Mouse (Mus musculus) neural tube, embryonic 10.5 days (tissue): Measurements from ENCODE around the gene Map3k19.

Experiments used
- DNase-seq: peaks from one replicate; pipeline ENCODE4 v3.0.0-alpha.2; 2017; ENCODE audit warnings: low spot score; ENCODE audit errors: extremely low spot score

The Map3k19 gene

GRCm38 (mm10) chr1:127854486-127855222 is at the start of gene Map3k19:
Map3k19 (minus strand) TSS chr1:127855031.
- no peak for DNase-seq

GRCm38 (mm10) chr1:127899401-127899800 is 44.6 kb upstream of the Map3k19 start:
- DNase-seq, result no peak

- no peak for DNase-seq
These were observed 14.4 kb upstream of the Map3k19 start for GRCm38 (mm10) chr1:127869276-127869675.

GRCm38 (mm10) chr1:127868300-127869261 is 13.8 kb upstream of the Map3k19 start, which contains the start of gene Rab3gap1:
Rab3gap1 (plus strand) TSS chr1:127868773.
- peak; percentile 87 for DNase-seq

- no peak for DNase-seq
These were observed 9.0 kb upstream of the Map3k19 start for GRCm38 (mm10) chr1:127863806-127864205.

DNA sequence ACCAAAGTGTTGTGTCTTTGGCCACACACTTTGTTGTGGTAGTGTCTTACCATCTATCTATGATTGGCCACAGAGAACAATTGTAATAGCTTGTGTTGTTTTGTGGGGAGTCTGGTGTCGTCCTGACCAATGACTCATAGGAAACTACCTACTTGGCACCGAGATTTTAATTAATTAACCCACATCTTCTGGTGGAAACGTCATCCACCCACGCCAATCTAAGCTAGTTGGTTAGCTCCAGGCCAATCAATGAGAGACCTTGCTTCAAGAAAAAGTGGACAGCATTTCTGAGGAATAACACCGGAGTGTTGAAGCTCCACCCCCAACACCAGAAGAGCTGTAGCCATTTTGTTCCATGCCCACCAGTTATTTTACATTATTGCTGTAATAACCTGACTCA is 7.1 kb upstream of the Map3k19 start:
- no peak for DNase-seq

DNA sequence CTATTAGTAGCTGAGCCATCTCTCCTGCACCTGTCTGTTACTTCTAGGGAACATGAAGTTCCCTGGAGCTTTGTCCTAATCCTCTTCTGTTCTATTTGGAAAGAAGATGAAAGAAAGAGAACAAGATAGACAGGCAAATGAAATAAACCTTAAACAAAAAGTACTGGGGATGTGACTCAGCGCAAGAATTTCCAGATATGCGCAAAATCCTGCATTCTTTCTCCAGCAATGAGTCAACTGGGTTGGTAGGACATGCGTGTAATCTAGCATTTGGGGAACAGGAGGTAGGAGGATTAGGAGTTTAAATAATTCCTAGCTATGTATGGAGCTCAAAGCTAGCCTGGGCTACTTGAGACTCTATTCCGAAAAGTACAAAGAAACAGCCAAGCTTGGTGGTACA is 5.7 kb upstream of the Map3k19 start:
- no peak for DNase-seq

DNA sequence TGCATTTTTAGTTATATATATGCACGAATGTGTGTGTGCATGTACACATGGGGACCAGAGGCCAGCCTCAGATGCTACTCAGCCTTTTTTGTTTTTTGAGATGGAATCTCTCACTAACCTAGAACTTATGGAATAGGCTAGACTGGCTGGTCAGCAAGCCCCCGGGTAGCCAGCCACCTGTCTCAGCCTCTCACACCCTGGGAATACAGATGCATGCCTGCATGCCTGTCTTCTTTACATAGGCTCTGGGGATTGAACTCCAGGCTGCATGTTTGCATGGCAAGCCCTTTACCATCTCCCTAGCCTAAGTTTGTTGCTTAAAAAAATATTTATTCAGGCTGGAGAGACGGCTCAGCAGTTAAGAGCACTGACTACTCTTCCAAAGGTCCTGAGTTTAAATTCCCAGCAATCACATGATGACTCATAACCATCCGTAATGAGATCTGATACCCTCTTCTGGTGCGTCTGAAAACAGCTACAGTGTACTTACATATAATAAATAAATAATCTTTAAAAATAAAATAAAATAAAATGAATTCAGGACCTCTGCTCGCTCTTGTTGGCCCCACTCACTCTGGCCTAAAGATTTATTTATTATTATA is 5.1 kb upstream of the Map3k19 start:
- DNase-seq, result no peak

DNA sequence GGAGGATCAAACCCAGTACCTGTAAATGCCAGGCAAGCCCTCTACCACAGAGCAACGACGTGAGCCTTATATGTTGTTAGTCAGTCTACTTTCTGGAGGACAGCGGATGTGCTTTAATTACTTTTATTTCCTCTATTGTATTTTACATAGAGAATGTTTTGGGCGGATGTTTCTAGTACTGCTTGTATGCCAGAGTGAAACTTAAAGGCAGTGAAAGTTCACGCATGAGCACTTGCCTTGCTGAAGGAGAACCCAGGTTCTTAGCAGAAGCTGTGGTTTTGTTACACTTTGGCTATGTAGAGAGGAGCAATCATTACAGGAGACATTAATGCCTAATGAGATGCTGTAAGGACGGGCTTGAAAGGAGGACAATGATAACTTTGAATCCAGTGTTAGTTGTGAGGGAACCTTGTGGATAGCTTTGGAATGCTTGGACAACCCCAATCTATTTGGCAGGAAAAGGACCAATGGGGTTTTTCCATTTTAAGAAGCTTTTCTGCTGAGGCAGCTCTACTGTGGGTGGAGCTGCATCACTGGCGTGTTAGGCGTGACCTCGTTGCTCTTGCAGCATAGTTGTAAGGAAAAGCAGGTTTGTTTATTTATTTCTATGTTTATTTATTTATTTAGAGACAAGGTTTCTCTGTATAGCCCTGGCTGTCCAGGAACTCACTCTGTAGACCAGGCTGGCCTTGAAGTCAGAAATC is 4.3 kb upstream of the Map3k19 start:
- DNase-seq, result no peak

DNA sequence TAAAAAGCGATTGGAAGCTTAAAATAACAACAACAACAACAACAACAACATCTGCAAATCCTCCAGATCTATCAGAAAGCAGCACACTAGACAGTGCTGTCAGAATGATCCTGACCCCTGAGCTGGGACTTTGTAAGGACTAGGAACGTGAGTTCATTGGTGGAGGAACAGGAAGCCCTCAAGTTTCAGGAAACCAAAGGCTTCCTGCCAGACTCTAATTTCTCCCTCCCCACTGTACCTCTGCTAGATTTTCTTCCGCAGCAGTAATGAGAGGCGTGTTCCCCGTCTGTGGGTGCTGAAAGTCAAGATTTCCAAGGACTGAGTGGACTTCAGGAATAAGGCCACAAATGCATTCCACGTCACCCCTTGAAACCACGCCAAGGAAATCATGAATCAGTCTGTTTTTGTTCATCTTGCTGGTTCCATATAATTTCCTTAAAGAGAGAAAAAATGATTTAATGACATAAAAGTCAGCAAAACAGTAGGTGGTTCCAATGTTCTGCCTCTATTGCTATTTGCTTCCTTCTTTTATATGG is 4.7 kb downstream of the Map3k19 start:
- DNase-seq, result no peak

DNA sequence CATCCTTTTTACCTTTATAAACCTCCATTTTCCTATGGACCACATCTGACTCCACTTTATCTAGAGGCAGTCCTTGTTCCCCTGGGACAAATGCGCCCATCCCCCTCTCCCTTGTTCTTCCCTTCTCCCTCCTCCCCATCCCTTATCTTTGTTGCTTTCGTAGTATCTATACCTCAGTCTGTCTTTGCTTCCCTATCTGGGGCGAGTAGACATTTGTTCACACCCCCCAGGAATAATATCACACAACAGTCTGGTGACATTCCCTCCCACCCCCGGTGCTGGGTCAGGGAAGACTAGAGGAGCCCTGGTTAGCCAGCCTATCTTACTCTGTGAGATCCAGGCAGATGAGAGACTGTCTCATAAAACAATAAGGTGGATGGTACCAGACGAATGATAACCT is 9.4 kb downstream of the Map3k19 start:
- no peak for DNase-seq

GRCm38 (mm10) chr1:127838602-127839001 is 16.2 kb downstream of the Map3k19 start:
- no peak for DNase-seq

GRCm38 (mm10) chr1:127836619-127837018 is 18.2 kb downstream of the Map3k19 start:
- DNase-seq, result no peak

GRCm38 (mm10) chr1:127834202-127834601 is 20.6 kb downstream of the Map3k19 start:
- no peak for DNase-seq

DNA sequence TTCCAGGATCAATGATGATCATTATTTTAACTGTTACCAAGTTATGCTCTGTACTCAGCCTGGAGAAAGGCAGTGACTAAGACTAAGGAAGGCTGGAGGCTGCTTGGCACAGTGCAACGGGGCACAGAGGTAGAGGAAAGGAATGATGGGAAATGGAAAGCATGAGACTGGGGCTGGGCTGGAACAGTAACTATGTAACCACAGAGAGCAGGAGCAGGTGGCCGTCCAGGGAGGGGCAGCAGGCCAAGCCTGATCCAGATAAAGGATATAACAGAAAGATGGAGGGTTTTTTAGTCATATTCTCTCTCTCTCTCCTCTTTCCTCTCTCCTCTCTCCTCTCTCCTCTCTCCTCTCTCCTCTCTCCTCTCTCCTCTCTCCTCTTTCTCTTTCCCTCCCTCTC is 21.1 kb downstream of the Map3k19 start:
- DNase-seq, result no peak

GRCm38 (mm10) chr1:127830215-127830921 is 24.5 kb downstream of the Map3k19 start:
- DNase-seq, result no peak

DNA sequence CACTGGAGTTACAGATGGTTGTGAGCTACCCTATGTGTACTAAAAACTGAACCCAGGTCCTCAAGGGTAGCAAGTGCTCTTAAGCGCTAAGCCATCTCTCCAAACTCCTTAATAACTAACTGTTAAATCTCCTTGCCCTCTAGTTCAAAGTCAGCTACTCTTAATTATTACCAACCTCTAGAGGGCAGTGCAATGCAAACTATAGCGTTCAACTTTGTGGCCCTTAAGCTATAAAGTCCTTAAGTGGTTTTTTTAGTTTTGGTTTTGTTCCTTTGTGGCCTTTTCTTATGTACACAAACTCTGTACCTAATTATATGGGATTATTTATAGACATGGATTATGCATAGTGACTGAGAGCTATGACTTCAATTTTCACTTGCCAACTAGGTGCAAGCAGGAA is 27.5 kb downstream of the Map3k19 start:
- DNase-seq, result no peak

GRCm38 (mm10) chr1:127816381-127816780 is 38.5 kb downstream of the Map3k19 start:
- DNase-seq, result no peak

DNA sequence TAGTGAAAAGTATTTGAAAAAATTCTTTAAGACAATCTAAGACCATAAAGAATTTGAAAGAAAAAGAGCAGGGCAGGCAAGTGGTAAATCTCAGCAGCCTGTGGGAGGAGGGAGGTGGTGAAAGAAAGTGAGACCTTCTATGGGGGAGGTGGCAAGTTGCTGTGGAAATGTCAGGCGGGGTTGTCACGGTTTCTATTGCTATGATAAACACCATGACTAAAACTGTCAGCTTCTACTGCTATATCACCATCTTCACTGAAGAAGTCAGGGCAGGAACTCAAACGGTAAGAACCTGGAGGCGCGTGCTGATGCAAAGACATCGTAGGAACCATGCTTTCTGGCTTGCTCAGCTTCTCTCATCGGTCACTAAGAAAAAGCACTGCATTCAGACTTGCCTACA is 41.9 kb downstream of the Map3k19 start:
- no peak for DNase-seq

- DNase-seq, result no peak
These were observed 46.2 kb downstream of the Map3k19 start for GRCm38 (mm10) chr1:127808671-127809070.
